Mouse (Mus musculus) erythroblast, embryonic 14.5 days (primary cell): ENCODE measurements around the gene Lrit3.

Experiments
- GATA1 ChIP-seq: IDR thresholded peaks from 2 replicates; pipeline ENCODE4 v1.6.1; 2012; ENCODE audit warnings: low read length, inconsistent platforms, mixed read lengths
- TAL1 ChIP-seq: IDR thresholded peaks from 3 replicates; pipeline ENCODE4 v1.6.1; 2012; ENCODE audit warnings: low read length, inconsistent platforms, mixed read lengths

- TF ChIP-seq GATA1 (no peak), TAL1 (no peak)
Observed at GRCm38 (mm10) chr3:129798551-129798950, 5.3 kb downstream of the Lrit3 start.
